Mouse (Mus musculus): ENCODE results near the gene Slc26a1. TPM values are rescaled to one million over a fixed set of nuclear protein-coding genes. Genes with fewer than 3 reads are reported as not detected.

Gene Slc26a1
- total and polyA plus RNA-seq, 2 experiments from 2014 or later = 3.9 to 6.9 TPM

DNA sequence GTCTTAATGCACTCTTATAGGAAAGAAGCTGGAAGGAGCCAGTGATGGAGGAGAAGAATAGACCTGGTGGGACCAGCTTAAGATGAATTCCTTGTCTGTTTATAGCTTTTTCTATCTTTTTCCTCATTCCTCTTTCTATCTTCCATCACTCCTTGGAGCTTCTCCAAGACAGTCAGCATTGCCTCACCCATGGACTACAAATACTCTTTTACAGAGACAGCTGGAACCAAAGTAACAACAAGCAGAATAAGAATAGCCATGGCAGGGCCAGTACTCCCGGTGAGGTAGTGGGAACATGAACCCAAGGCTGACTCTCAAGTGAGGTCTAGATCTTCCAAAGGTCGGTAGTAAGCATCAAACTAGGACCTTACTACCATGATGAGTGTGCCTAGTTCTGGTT lies 37.7 kb upstream of the Slc26a1 start:
- Histone ChIP-seq H3K27ac (ENCODE audit: low read depth, low read length) (no peak overlapping the region), H3K9ac (no peak overlapping the region), H3K4me2 (ENCODE audit: low read depth) (no peak overlapping the region), H3K9me3 (ENCODE audit: low read length) (no peaks in the 10 kb centered on the region), H3K27me3 (ENCODE audit: insufficient read depth, low read length) (no peaks in the 10 kb centered on the region), H3K4me3 (ENCODE audit: low read depth, low read length) (no peak overlapping the region), H3K4me1 (ENCODE audit: insufficient read depth) (no peaks in the 10 kb centered on the region), H3K36me3 (ENCODE audit: insufficient read depth) (no peaks in the 10 kb centered on the region)
- WGBS = 86% methylated on average over 2 of the region's 2 CpGs
- no peak for TF ChIP-seq CTCF (IDR thresholded peaks at IDR 0.05; ENCODE audit: low read depth)
- DNase-seq = no peak
- no peak for ATAC-seq

DNA sequence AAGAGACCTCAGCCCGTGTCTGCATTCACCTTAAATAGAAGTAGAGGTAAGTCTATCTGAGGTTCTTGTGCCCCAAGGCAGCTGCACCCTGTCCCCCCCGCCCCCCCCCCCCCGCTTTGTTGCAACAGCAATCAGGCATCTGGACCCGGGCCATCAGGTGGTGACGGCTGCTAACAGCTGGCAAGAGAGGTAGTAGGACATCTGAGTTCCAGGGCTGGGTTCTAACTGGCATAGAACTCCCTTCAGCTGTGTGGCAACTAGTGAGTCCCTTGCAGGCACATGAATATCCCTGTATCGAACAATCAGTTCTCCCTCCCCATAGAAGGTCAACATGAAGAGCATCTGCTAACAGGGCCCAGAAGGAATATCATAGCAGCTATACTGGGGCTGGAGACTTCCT lies 36.6 kb upstream of the Slc26a1 start:
- no peak overlapping the region for H3K9ac ChIP-seq
- no peak overlapping the region for H3K4me3 ChIP-seq (ENCODE audit: low read depth, low read length)
- 87% methylated on average over 5 of the region's 6 CpGs for WGBS
- H3K4me2 ChIP-seq (ENCODE audit: low read depth) = no peak overlapping the region
- TF ChIP-seq CTCF (IDR thresholded peaks at IDR 0.05; ENCODE audit: low read depth) = no peak
- H3K27me3 ChIP-seq (ENCODE audit: insufficient read depth, low read length) = no peaks in the 10 kb centered on the region
- H3K9me3 ChIP-seq (ENCODE audit: low read length) = no peaks in the 10 kb centered on the region
- H3K27ac ChIP-seq (ENCODE audit: low read depth, low read length) = no peak overlapping the region
- H3K4me1 ChIP-seq (ENCODE audit: insufficient read depth) = no peaks in the 10 kb centered on the region
- no peak for DNase-seq
- H3K36me3 ChIP-seq (ENCODE audit: insufficient read depth) = no peaks in the 10 kb centered on the region
- ATAC-seq = no peak

DNA sequence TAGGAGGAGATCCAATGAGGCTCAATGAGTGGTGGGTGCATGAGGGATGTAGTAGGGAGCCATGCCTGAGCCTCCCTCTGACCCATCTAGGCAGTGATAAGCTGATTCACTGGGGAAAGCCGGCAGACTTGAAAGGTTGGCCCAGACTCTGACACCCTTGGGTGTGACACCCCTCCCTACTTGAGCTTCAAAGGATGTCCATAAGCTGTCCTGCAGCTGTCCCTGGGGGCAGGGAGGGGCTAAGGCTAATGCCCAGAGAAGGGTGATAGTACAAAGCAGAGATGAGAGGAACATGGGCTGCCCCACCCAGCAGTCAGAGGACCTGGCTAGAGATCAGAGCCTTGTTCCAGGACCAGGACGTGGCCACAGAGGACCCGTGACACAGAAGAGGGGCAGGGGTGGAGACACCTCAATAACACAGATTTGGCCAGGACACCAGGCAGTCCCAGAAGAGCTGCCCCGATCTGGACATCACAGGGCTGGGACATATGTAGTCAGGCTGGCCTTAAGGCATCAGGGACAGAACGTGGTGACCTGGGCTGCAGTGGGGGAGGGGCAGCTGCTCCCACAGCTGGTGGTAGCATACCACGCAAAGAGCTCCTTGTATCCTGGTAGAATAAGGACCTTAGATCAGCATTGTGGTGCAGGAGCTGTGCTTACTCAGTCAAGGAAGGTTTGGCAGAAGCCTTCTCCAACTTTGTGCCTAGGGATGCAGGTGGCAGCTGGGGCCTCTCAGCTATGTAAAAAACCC lies 33.8 kb upstream of the Slc26a1 start:
- 58% methylated on average over 6 of the region's 6 CpGs for WGBS
- no peaks in the 10 kb centered on the region; the same call in 1 of the 2 replicates for H3K36me3 ChIP-seq (ENCODE audit: insufficient read depth)
- TF ChIP-seq CTCF (IDR thresholded peaks at IDR 0.05; ENCODE audit: low read depth) = no peak
- H3K27me3 ChIP-seq (ENCODE audit: insufficient read depth, low read length) = no peaks in the 10 kb centered on the region
- no peaks in the 10 kb centered on the region for H3K9me3 ChIP-seq (ENCODE audit: low read length)
- H3K4me2 ChIP-seq (ENCODE audit: low read depth) = no peak overlapping the region
- H3K27ac ChIP-seq (ENCODE audit: low read depth, low read length) = no peak overlapping the region
- H3K4me3 ChIP-seq (ENCODE audit: low read depth, low read length) = no peak overlapping the region
- no peaks in the 10 kb centered on the region for H3K4me1 ChIP-seq (ENCODE audit: insufficient read depth)
- ATAC-seq = no peak
- H3K9ac ChIP-seq = no peak overlapping the region
- DNase-seq = no peak

DNA sequence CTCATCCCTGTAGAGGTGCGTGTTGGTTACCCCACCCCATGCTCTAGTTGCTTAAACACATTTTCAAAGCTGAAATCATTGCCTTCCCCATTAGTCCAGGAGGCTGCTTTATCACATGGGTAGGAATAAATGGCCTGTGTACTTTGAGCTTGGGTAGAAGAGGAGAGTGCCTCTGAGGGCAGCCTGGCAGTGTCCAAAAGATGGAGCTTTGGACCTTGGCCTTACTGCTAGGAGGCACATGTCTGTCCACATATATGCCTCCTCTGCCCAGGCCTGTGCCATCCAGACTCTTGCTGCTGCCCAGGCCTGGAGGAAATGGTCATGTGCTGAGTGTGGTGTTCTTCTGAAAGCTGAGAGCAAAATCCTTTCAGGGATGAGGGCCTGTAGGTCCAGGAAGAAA lies 33.0 kb upstream of the Slc26a1 start:
- H3K4me1 ChIP-seq (ENCODE audit: insufficient read depth) = no peaks in the 10 kb centered on the region
- DNase-seq (no peak), ATAC-seq (no peak)
- H3K9ac ChIP-seq = no peak overlapping the region
- H3K4me3 ChIP-seq (ENCODE audit: low read depth, low read length) = no peak overlapping the region
- H3K4me2 ChIP-seq (ENCODE audit: low read depth) = no peak overlapping the region
- TF ChIP-seq CTCF (IDR thresholded peaks at IDR 0.05; ENCODE audit: low read depth) = no peak
- H3K27me3 ChIP-seq (ENCODE audit: insufficient read depth, low read length) = no peaks in the 10 kb centered on the region
- H3K27ac ChIP-seq (ENCODE audit: low read depth, low read length) = no peak overlapping the region
- no peaks in the 10 kb centered on the region; the same call in 1 of the 2 replicates for H3K36me3 ChIP-seq (ENCODE audit: insufficient read depth)
- no peaks in the 10 kb centered on the region for H3K9me3 ChIP-seq (ENCODE audit: low read length)
- WGBS = 92% methylated on average over 1 of the region's 1 CpGs

DNA sequence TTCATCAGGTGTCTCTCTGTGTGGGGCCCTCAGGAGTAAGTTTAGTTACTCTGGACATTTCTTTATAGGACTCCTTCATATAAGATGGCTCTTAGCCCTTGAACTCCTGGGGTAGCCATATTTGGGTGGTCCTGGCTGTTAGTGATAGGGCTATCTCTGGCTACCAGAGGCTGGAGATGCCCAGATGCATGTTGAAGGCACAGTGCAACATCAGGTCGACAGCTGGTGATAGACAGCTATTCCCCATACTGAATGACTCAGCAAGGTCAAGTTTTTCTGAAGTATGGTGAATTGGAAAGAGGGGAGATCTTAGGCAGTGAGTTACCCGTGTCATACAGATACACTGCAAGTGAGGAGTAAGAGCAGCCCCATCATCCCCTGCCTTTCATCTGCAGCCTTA lies 32.4 kb upstream of the Slc26a1 start:
- ATAC-seq (no peak), DNase-seq (no peak)
- Histone ChIP-seq H3K27ac (ENCODE audit: low read depth, low read length) (no peak overlapping the region), H3K9me3 (ENCODE audit: low read length) (no peaks in the 10 kb centered on the region), H3K36me3 (ENCODE audit: insufficient read depth) (no peaks in the 10 kb centered on the region; the same call in 1 of the 2 replicates), H3K4me1 (ENCODE audit: insufficient read depth) (no peaks in the 10 kb centered on the region), H3K4me3 (ENCODE audit: low read depth, low read length) (no peak overlapping the region), H3K9ac (no peak overlapping the region), H3K4me2 (ENCODE audit: low read depth) (no peak overlapping the region), H3K27me3 (ENCODE audit: insufficient read depth, low read length) (no peaks in the 10 kb centered on the region)
- TF ChIP-seq CTCF (IDR thresholded peaks at IDR 0.05; ENCODE audit: low read depth) = no peak
- 96% methylated on average over 2 of the region's 2 CpGs for WGBS

DNA sequence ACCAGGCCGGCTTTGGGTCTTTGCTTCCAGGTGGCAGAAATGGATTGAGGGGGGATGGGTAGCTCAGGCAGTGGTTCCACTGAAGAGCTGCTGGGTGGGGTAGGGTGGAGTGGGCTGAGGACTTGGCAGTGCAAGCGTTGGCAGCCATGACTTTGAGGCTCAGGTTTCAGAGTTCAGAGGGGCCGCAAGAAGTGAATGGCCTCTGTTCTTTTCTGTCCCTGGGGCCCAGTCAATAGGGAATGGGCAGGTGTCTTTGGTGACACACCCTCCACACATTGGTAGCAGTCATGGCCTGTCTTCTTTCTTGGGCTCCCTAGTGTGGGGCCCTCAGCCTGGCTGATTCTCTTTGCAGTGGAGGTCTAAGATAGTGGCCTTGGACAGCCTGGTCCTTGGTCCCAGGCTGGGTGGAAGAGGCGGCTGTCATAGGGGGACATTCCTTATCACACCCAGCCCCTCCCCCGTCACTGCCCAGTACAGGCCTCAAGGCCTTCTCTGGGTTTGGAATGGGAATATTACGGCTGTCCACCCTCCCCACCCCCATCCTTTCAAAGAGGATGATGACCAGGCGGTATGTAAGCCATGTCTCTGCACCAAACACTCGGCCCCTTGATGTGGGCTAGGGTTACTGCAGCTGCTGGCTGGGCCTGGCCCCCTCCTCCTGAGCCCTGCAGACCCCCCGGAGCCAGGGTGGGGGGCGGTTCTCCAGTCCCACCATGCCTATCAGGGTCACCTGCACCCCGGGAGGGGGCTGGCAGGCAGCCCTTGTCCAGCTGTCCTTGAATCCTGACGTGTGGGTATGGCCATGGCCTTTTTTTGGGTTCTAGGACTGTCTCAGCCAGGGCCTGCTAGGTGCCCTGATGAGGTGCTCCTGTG lies 28.6 kb upstream of the Slc26a1 start:
- TF ChIP-seq CTCF (IDR thresholded peaks at IDR 0.05; ENCODE audit: low read depth) = no peak
- Histone ChIP-seq H3K27ac (ENCODE audit: low read depth, low read length) (no peak overlapping the region), H3K36me3 (ENCODE audit: insufficient read depth) (no peaks in the 10 kb centered on the region; the same call in 1 of the 2 replicates), H3K4me1 (ENCODE audit: insufficient read depth) (no peaks in the 10 kb centered on the region), H3K4me3 (ENCODE audit: low read depth, low read length) (no peak overlapping the region), H3K4me2 (ENCODE audit: low read depth) (no peak overlapping the region), H3K9me3 (ENCODE audit: low read length) (no peaks in the 10 kb centered on the region), H3K27me3 (ENCODE audit: insufficient read depth, low read length) (no peaks in the 10 kb centered on the region), H3K9ac (no peak overlapping the region)
- WGBS = 89% methylated on average over 12 of the region's 12 CpGs
- DNase-seq (no peak), ATAC-seq (no peak)

Measured in forebrain, postnatal 0 days (tissue).